Mouse (Mus musculus): ENCODE data around the gene Ddah1. TPM values are rescaled to one million over a fixed set of nuclear protein-coding genes. Genes with fewer than 3 reads are reported as not detected.

Gene Ddah1
- polyA plus RNA-seq, 1 experiment from 2014 or later: 28.0 TPM

DNA sequence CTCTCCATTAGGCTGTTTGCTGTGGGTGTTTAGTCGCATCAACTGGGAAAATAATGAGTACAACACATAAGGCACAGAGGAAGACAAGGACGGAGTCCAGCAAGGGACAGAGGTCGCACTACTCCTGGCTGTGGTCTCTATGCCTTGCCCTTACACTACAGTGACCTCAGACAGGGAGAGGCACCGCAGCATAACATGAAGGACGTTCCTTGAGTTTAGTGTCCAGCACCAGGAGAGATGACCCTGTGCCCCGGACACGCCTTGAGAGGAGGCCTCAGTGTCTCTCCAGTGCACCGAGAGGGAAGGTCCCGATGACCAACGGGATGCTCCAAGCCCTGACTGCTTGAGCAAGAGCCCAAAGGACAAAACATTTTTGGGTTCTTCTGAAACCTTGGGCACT lies 39.6 kb downstream of the Ddah1 start:
- Histone ChIP-seq H3K4me3 (ENCODE audit: low read depth, low read length) (no peak overlapping the region), H3K4me2 (ENCODE audit: low read depth, low read length) (no peak overlapping the region), H3K4me1 (ENCODE audit: control insufficient read depth, insufficient read depth, low read length) (no peaks in the 10 kb centered on the region), H3K27me3 (ENCODE audit: control insufficient read depth, insufficient read depth, low read length) (no peaks in the 10 kb centered on the region), H3K9ac (replicated peaks; ENCODE audit: low read length) (no peak overlapping the region), H3K9me3 (replicated peaks; ENCODE audit: control insufficient read depth, low read length) (no peaks in the 10 kb centered on the region), H3K27ac (replicated peaks; ENCODE audit: low read depth, low read length) (no peak overlapping the region), H3K36me3 (replicated peaks; ENCODE audit: control insufficient read depth, insufficient read depth, low read depth, low read length) (no peaks in the 10 kb centered on the region)
- no peak for DNase-seq (ENCODE audit: low spot score)
- WGBS: 65% methylated on average over 10 of the region's 10 CpGs
- no peak for ATAC-seq (replicated peaks; ENCODE audit: insufficient number of reproducible peaks, low FRiP score, low TSS enrichment, low read depth)

- Histone ChIP-seq H3K4me1 (ENCODE audit: control insufficient read depth, insufficient read depth, low read length) (no peaks in the 10 kb centered on the region), H3K27me3 (ENCODE audit: control insufficient read depth, insufficient read depth, low read length) (no peaks in the 10 kb centered on the region), H3K4me3 (ENCODE audit: low read depth, low read length) (no peak overlapping the region), H3K9ac (replicated peaks; ENCODE audit: low read length) (no peak overlapping the region), H3K27ac (replicated peaks; ENCODE audit: low read depth, low read length) (no peak overlapping the region), H3K36me3 (replicated peaks; ENCODE audit: control insufficient read depth, insufficient read depth, low read depth, low read length) (no peaks in the 10 kb centered on the region), H3K9me3 (replicated peaks; ENCODE audit: control insufficient read depth, low read length) (no peaks in the 10 kb centered on the region), H3K4me2 (ENCODE audit: low read depth, low read length) (no peak overlapping the region)
- WGBS: 35% methylated on average over 6 of the region's 6 CpGs
- DNase-seq (ENCODE audit: low spot score) (no peak), ATAC-seq (replicated peaks; ENCODE audit: insufficient number of reproducible peaks, low FRiP score, low TSS enrichment, low read depth) (no peak)
These were observed 40.3 kb downstream of the Ddah1 start for GRCm38 (mm10) chr3:145798751-145799188.

DNA sequence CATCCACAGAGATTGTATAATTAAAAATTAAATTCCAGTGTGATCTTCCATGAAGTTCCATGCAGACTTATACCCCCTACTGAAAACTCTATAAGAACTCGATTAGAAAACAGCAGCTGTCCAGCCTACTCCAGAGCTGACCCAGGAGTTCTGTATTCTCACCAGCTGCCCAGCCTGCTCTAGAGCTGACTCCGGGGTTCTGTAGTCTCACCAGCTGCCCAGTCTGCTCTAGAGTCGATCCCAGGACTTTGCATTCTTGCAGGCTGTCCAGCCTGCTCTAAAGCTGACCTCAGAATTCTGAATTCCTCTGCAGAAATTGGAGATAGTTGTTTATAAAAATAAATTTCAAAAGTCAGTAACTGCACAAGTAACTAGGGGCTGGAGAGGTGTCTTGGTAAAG lies 40.9 kb downstream of the Ddah1 start:
- H3K4me2 ChIP-seq (ENCODE audit: low read depth, low read length): no peak overlapping the region
- H3K36me3 ChIP-seq (replicated peaks; ENCODE audit: control insufficient read depth, insufficient read depth, low read depth, low read length): no peaks in the 10 kb centered on the region
- no peaks in the 10 kb centered on the region for H3K27me3 ChIP-seq (ENCODE audit: control insufficient read depth, insufficient read depth, low read length)
- DNase-seq (ENCODE audit: low spot score): no peak
- no peak overlapping the region for H3K9ac ChIP-seq (replicated peaks; ENCODE audit: low read length)
- no peak overlapping the region for H3K27ac ChIP-seq (replicated peaks; ENCODE audit: low read depth, low read length)
- H3K4me1 ChIP-seq (ENCODE audit: control insufficient read depth, insufficient read depth, low read length): no peaks in the 10 kb centered on the region
- H3K4me3 ChIP-seq (ENCODE audit: low read depth, low read length): no peak overlapping the region
- no peak for ATAC-seq (replicated peaks; ENCODE audit: insufficient number of reproducible peaks, low FRiP score, low TSS enrichment, low read depth)
- WGBS: 79% methylated on average over 3 of the region's 3 CpGs
- no peaks in the 10 kb centered on the region for H3K9me3 ChIP-seq (replicated peaks; ENCODE audit: control insufficient read depth, low read length)

GRCm38 (mm10) chr3:145802106-145802505 lies 43.6 kb downstream of the Ddah1 start:
- DNase-seq (ENCODE audit: low spot score): no peak
- 69% methylated on average over 6 of the region's 6 CpGs for WGBS
- no peak overlapping the region for H3K9ac ChIP-seq (replicated peaks; ENCODE audit: low read length)
- no peaks in the 10 kb centered on the region for H3K27me3 ChIP-seq (ENCODE audit: control insufficient read depth, insufficient read depth, low read length)
- H3K27ac ChIP-seq (replicated peaks; ENCODE audit: low read depth, low read length): no peak overlapping the region
- no peak for ATAC-seq (replicated peaks; ENCODE audit: insufficient number of reproducible peaks, low FRiP score, low TSS enrichment, low read depth)
- no peaks in the 10 kb centered on the region for H3K36me3 ChIP-seq (replicated peaks; ENCODE audit: control insufficient read depth, insufficient read depth, low read depth, low read length)
- no peak overlapping the region for H3K4me2 ChIP-seq (ENCODE audit: low read depth, low read length)
- H3K4me3 ChIP-seq (ENCODE audit: low read depth, low read length): no peak overlapping the region
- no peaks in the 10 kb centered on the region; the same call in none of the 2 replicates for H3K4me1 ChIP-seq (ENCODE audit: control insufficient read depth, insufficient read depth, low read length)
- H3K9me3 ChIP-seq (replicated peaks; ENCODE audit: control insufficient read depth, low read length): no peaks in the 10 kb centered on the region

GRCm38 (mm10) chr3:145805848-145806247 lies 47.4 kb downstream of the Ddah1 start:
- Histone ChIP-seq H3K4me2 (ENCODE audit: low read depth, low read length) (no peak overlapping the region), H3K9me3 (replicated peaks; ENCODE audit: control insufficient read depth, low read length) (no peaks in the 10 kb centered on the region), H3K4me1 (ENCODE audit: control insufficient read depth, insufficient read depth, low read length) (no peaks in the 10 kb centered on the region; the same call in none of the 2 replicates), H3K27ac (replicated peaks; ENCODE audit: low read depth, low read length) (no peak overlapping the region), H3K4me3 (ENCODE audit: low read depth, low read length) (no peak overlapping the region), H3K27me3 (ENCODE audit: control insufficient read depth, insufficient read depth, low read length) (no peaks in the 10 kb centered on the region), H3K36me3 (replicated peaks; ENCODE audit: control insufficient read depth, insufficient read depth, low read depth, low read length) (no peaks in the 10 kb centered on the region), H3K9ac (replicated peaks; ENCODE audit: low read length) (no peak overlapping the region)
- no peak for ATAC-seq (replicated peaks; ENCODE audit: insufficient number of reproducible peaks, low FRiP score, low TSS enrichment, low read depth)
- peak; percentile 49 for DNase-seq (ENCODE audit: low spot score)
- 29% methylated on average over 4 of the region's 4 CpGs for WGBS

DNA sequence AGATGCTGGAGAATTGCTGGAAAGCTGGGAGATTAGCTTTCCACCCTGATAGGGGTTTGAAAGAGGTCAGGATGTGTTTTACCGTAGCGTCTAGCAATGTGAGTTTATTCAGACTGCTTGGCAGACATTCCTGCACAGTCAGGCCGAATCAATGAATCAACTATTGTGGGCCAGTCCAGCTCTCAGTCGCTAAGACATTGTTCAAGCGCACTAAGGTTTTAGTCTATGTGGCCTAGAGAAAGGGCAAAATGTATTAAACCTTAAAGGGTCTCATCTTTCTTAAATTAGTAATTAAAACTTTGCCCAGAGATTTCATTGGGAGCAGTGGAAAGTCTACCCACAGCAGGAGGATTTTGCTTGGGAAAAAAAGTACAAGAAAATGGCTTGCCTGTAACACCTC lies 48.0 kb downstream of the Ddah1 start:
- H3K27me3 ChIP-seq (ENCODE audit: control insufficient read depth, insufficient read depth, low read length): no peaks in the 10 kb centered on the region
- H3K36me3 ChIP-seq (replicated peaks; ENCODE audit: control insufficient read depth, insufficient read depth, low read depth, low read length): no peaks in the 10 kb centered on the region
- ATAC-seq (replicated peaks; ENCODE audit: insufficient number of reproducible peaks, low FRiP score, low TSS enrichment, low read depth) (no peak), DNase-seq (ENCODE audit: low spot score) (peak; percentile 49)
- no peak overlapping the region for H3K4me3 ChIP-seq (ENCODE audit: low read depth, low read length)
- H3K9me3 ChIP-seq (replicated peaks; ENCODE audit: control insufficient read depth, low read length): no peaks in the 10 kb centered on the region
- WGBS: 11% methylated on average over 5 of the region's 5 CpGs
- H3K4me2 ChIP-seq (ENCODE audit: low read depth, low read length): no peak overlapping the region
- H3K4me1 ChIP-seq (ENCODE audit: control insufficient read depth, insufficient read depth, low read length): no peaks in the 10 kb centered on the region; the same call in none of the 2 replicates
- no peak overlapping the region for H3K9ac ChIP-seq (replicated peaks; ENCODE audit: low read length)
- no peak overlapping the region for H3K27ac ChIP-seq (replicated peaks; ENCODE audit: low read depth, low read length)

- DNase-seq (ENCODE audit: low spot score) (no peak), ATAC-seq (replicated peaks; ENCODE audit: insufficient number of reproducible peaks, low FRiP score, low TSS enrichment, low read depth) (no peak)
- H3K9ac ChIP-seq (replicated peaks; ENCODE audit: low read length): no peak overlapping the region
- no peaks in the 10 kb centered on the region for H3K36me3 ChIP-seq (replicated peaks; ENCODE audit: control insufficient read depth, insufficient read depth, low read depth, low read length)
- 77% methylated on average over 1 of the region's 1 CpGs for WGBS
- no peaks in the 10 kb centered on the region for H3K27me3 ChIP-seq (ENCODE audit: control insufficient read depth, insufficient read depth, low read length)
- no peak overlapping the region for H3K4me2 ChIP-seq (ENCODE audit: low read depth, low read length)
- no peak overlapping the region for H3K4me3 ChIP-seq (ENCODE audit: low read depth, low read length)
- no peak overlapping the region for H3K27ac ChIP-seq (replicated peaks; ENCODE audit: low read depth, low read length)
- H3K9me3 ChIP-seq (replicated peaks; ENCODE audit: control insufficient read depth, low read length): no peaks in the 10 kb centered on the region
- H3K4me1 ChIP-seq (ENCODE audit: control insufficient read depth, insufficient read depth, low read length): no peaks in the 10 kb centered on the region
These were observed 58.3 kb downstream of the Ddah1 start for GRCm38 (mm10) chr3:145816807-145817206.

- Histone ChIP-seq H3K9me3 (replicated peaks; ENCODE audit: control insufficient read depth, low read length) (no peaks in the 10 kb centered on the region), H3K27ac (replicated peaks; ENCODE audit: low read depth, low read length) (no peak overlapping the region), H3K36me3 (replicated peaks; ENCODE audit: control insufficient read depth, insufficient read depth, low read depth, low read length) (no peaks in the 10 kb centered on the region), H3K4me1 (ENCODE audit: control insufficient read depth, insufficient read depth, low read length) (no peaks in the 10 kb centered on the region), H3K4me3 (ENCODE audit: low read depth, low read length) (no peak overlapping the region), H3K9ac (replicated peaks; ENCODE audit: low read length) (no peak overlapping the region), H3K27me3 (ENCODE audit: control insufficient read depth, insufficient read depth, low read length) (no peaks in the 10 kb centered on the region), H3K4me2 (ENCODE audit: low read depth, low read length) (no peak overlapping the region)
- ATAC-seq (replicated peaks; ENCODE audit: insufficient number of reproducible peaks, low FRiP score, low TSS enrichment, low read depth) (no peak), DNase-seq (ENCODE audit: low spot score) (no peak)
- 57% methylated on average over 6 of the region's 6 CpGs for WGBS
These were observed 58.8 kb downstream of the Ddah1 start for GRCm38 (mm10) chr3:145817276-145817675.
